Mouse (Mus musculus): Measurements from ENCODE around the gene Aspdh. TPM values are rescaled to one million over a fixed set of nuclear protein-coding genes. Genes with fewer than 3 reads are reported as not detected.
A peak's percentile ranks its signal among the peaks of the same experiment; 100 is the strongest.

Aspdh gene
- polyA plus RNA-seq, 1 experiment from 2014 or later: 4.0 TPM

- ATAC-seq: no peak
- Histone ChIP-seq H3K9ac (0 out of 2 replicates have a peak overlapping the region, but pooled peaks have one; percentile 22), H3K4me1 (peaks cover 3% of the 10 kb centered on the region; the same call in 1 of the 2 replicates), H3K27me3 (peaks cover 36% of the 10 kb centered on the region), H3K36me3 (ENCODE audit: poor library complexity, severe bottlenecking) (no peaks in the 10 kb centered on the region), H3K27ac (no peak overlapping the region), H3K4me2 (no peak overlapping the region), H3K4me3 (no peak overlapping the region), H3K9me3 (replicated peaks) (no peaks in the 10 kb centered on the region)
- WGBS: 84% methylated on average over 3 of the region's 3 CpGs
Measured at GRCm38 (mm10) chr7:44482836-44483435, 17.7 kb downstream of the Aspdh start.

GRCm38 (mm10) chr7:44484109-44484508 is 18.9 kb downstream of the Aspdh start:
- Histone ChIP-seq H3K4me2 (no peak overlapping the region), H3K9ac (no peak overlapping the region), H3K27ac (no peak overlapping the region), H3K36me3 (ENCODE audit: poor library complexity, severe bottlenecking) (peaks cover 9% of the 10 kb centered on the region), H3K9me3 (replicated peaks) (no peaks in the 10 kb centered on the region), H3K27me3 (peaks cover 26% of the 10 kb centered on the region), H3K4me3 (no peak overlapping the region), H3K4me1 (peaks cover 3% of the 10 kb centered on the region; the same call in 1 of the 2 replicates)
- WGBS: 88% methylated on average over 1 of the region's 1 CpGs
- no peak for ATAC-seq

- no peak overlapping the region for H3K9ac ChIP-seq
- no peak overlapping the region for H3K4me2 ChIP-seq
- H3K9me3 ChIP-seq (replicated peaks): no peaks in the 10 kb centered on the region
- H3K36me3 ChIP-seq (ENCODE audit: poor library complexity, severe bottlenecking): peaks cover 18% of the 10 kb centered on the region
- peak overlapping the region; percentile 32; the same call in 1 of the 2 replicates for H3K27ac ChIP-seq
- WGBS: 27% methylated on average over 5 of the region's 5 CpGs
- ATAC-seq: peak; percentile 87
- H3K27me3 ChIP-seq: peaks cover 21% of the 10 kb centered on the region
- H3K4me3 ChIP-seq: no peak overlapping the region
- peaks cover 3% of the 10 kb centered on the region; the same call in 1 of the 2 replicates for H3K4me1 ChIP-seq
Measured at GRCm38 (mm10) chr7:44484841-44485571, 19.8 kb downstream of the Aspdh start.

GRCm38 (mm10) chr7:44485572-44486195 is 20.5 kb downstream of the Aspdh start:
- H3K4me2 ChIP-seq: no peak overlapping the region
- H3K36me3 ChIP-seq (ENCODE audit: poor library complexity, severe bottlenecking): peaks cover 25% of the 10 kb centered on the region
- peaks cover 3% of the 10 kb centered on the region; the same call in 1 of the 2 replicates for H3K4me1 ChIP-seq
- H3K9me3 ChIP-seq (replicated peaks): no peaks in the 10 kb centered on the region
- no peak overlapping the region for H3K27ac ChIP-seq
- peaks cover 14% of the 10 kb centered on the region for H3K27me3 ChIP-seq
- ATAC-seq: peak; percentile 28; the same call in 1 of the 2 replicates
- no peak overlapping the region for H3K4me3 ChIP-seq
- 75% methylated on average over 7 of the region's 7 CpGs for WGBS
- no peak overlapping the region for H3K9ac ChIP-seq

- Histone ChIP-seq H3K27me3 (peaks cover 7% of the 10 kb centered on the region), H3K27ac (no peak overlapping the region), H3K9ac (no peak overlapping the region), H3K4me2 (no peak overlapping the region), H3K36me3 (ENCODE audit: poor library complexity, severe bottlenecking) (peaks cover 39% of the 10 kb centered on the region), H3K4me3 (no peak overlapping the region), H3K9me3 (replicated peaks) (no peaks in the 10 kb centered on the region), H3K4me1 (peaks cover 3% of the 10 kb centered on the region; the same call in 1 of the 2 replicates)
- ATAC-seq: no peak
- WGBS: 67% methylated on average over 13 of the region's 13 CpGs
Measured at GRCm38 (mm10) chr7:44486927-44487575, 21.9 kb downstream of the Aspdh start.

- Histone ChIP-seq H3K36me3 (ENCODE audit: poor library complexity, severe bottlenecking) (peaks cover 47% of the 10 kb centered on the region), H3K27me3 (no peaks in the 10 kb centered on the region), H3K9ac (0 out of 2 replicates have a peak overlapping the region, but pooled peaks have one; percentile 21)
Measured at GRCm38 (mm10) chr7:44487936-44488335, 22.7 kb downstream of the Aspdh start.

GRCm38 (mm10) chr7:44488545-44488944 is 23.4 kb downstream of the Aspdh start:
- H3K27ac ChIP-seq: no peak overlapping the region
- no peak overlapping the region for H3K9ac ChIP-seq
- no peaks in the 10 kb centered on the region for H3K9me3 ChIP-seq (replicated peaks)
- 93% methylated on average over 8 of the region's 8 CpGs for WGBS
- H3K4me2 ChIP-seq: no peak overlapping the region
- peaks cover 3% of the 10 kb centered on the region; the same call in 1 of the 2 replicates for H3K4me1 ChIP-seq
- ATAC-seq: no peak
- no peak overlapping the region for H3K4me3 ChIP-seq
- no peaks in the 10 kb centered on the region for H3K27me3 ChIP-seq
- H3K36me3 ChIP-seq (ENCODE audit: poor library complexity, severe bottlenecking): peaks cover 54% of the 10 kb centered on the region

More at GRCm38 (mm10) chr7:44487936-44488335, 22.7 kb downstream of the Aspdh start:
- Histone ChIP-seq H3K4me3 (no peak overlapping the region), H3K4me1 (peaks cover 3% of the 10 kb centered on the region; the same call in 1 of the 2 replicates), H3K4me2 (no peak overlapping the region), H3K27ac (no peak overlapping the region), H3K9me3 (replicated peaks) (no peaks in the 10 kb centered on the region)
- WGBS: 88% methylated on average over 7 of the region's 7 CpGs
- no peak for ATAC-seq

- Histone ChIP-seq H3K27ac (no peak overlapping the region), H3K4me2 (no peak overlapping the region), H3K4me1 (peaks cover 19% of the 10 kb centered on the region), H3K27me3 (no peaks in the 10 kb centered on the region), H3K9ac (no peak overlapping the region), H3K4me3 (no peak overlapping the region), H3K9me3 (replicated peaks) (no peaks in the 10 kb centered on the region), H3K36me3 (ENCODE audit: poor library complexity, severe bottlenecking) (peaks cover 61% of the 10 kb centered on the region)
- no peak for ATAC-seq
- WGBS: 89% methylated on average over 4 of the region's 4 CpGs
Measured at GRCm38 (mm10) chr7:44490281-44490680, 25.1 kb downstream of the Aspdh start.

GRCm38 (mm10) chr7:44491391-44491790 is 26.2 kb downstream of the Aspdh start:
- WGBS: 96% methylated on average over 5 of the region's 5 CpGs
- Histone ChIP-seq H3K27ac (no peak overlapping the region), H3K36me3 (ENCODE audit: poor library complexity, severe bottlenecking) (peaks cover 61% of the 10 kb centered on the region), H3K9me3 (replicated peaks) (no peaks in the 10 kb centered on the region), H3K27me3 (no peaks in the 10 kb centered on the region), H3K4me1 (peaks cover 24% of the 10 kb centered on the region), H3K4me2 (no peak overlapping the region), H3K9ac (no peak overlapping the region), H3K4me3 (no peak overlapping the region)
- ATAC-seq: no peak

- peaks cover 61% of the 10 kb centered on the region for H3K36me3 ChIP-seq (ENCODE audit: poor library complexity, severe bottlenecking)
Measured at GRCm38 (mm10) chr7:44492166-44492826, 27.1 kb downstream of the Aspdh start.

GRCm38 (mm10) chr7:44494681-44495080 is 29.5 kb downstream of the Aspdh start:
- no peaks in the 10 kb centered on the region for H3K9me3 ChIP-seq (replicated peaks)
- H3K27ac ChIP-seq: no peak overlapping the region
- H3K4me1 ChIP-seq: peaks cover 32% of the 10 kb centered on the region
- H3K4me2 ChIP-seq: peak overlapping the region; percentile 83
- H3K27me3 ChIP-seq: no peaks in the 10 kb centered on the region
- H3K4me3 ChIP-seq: 0 out of 2 replicates have a peak overlapping the region, but pooled peaks have one; percentile 80
- H3K9ac ChIP-seq: peak overlapping the region; percentile 93; the same call in 1 of the 2 replicates
- ATAC-seq: no peak
- 93% methylated on average over 12 of the region's 12 CpGs for WGBS
- H3K36me3 ChIP-seq (ENCODE audit: poor library complexity, severe bottlenecking): peaks cover 46% of the 10 kb centered on the region

More at GRCm38 (mm10) chr7:44492166-44492826, 27.1 kb downstream of the Aspdh start:
- 95% methylated on average over 21 of the region's 21 CpGs for WGBS
- Histone ChIP-seq H3K4me3 (no peak overlapping the region), H3K9me3 (replicated peaks) (no peaks in the 10 kb centered on the region), H3K4me1 (peaks cover 27% of the 10 kb centered on the region), H3K27me3 (no peaks in the 10 kb centered on the region), H3K4me2 (no peak overlapping the region), H3K9ac (peak overlapping the region; percentile 37; the same call in 1 of the 2 replicates), H3K27ac (no peak overlapping the region)
- no peak for ATAC-seq

Measured in forebrain, embryonic 13.5 days (tissue).